Mouse (Mus musculus) lung, adult 2 months (tissue): ENCODE results near the gene Dlg1.

Experiments used
- CTCF ChIP-seq: fragments of 200-500 bp; IDR thresholded peaks from 2 replicates; pipeline ENCODE4 v1.5.1; 2011; ENCODE audit warnings: mild to moderate bottlenecking, low read length, control low read depth; ENCODE audit not compliant: insufficient read depth
- POLR2A ChIP-seq: fragments of 200-500 bp; IDR thresholded peaks from 2 replicates; pipeline ENCODE4 v1.6.1; 2011; ENCODE audit warnings: low read depth, mild to moderate bottlenecking, control low read depth, low read length, borderline replicate concordance; ENCODE audit errors: extremely low read depth

DNA sequence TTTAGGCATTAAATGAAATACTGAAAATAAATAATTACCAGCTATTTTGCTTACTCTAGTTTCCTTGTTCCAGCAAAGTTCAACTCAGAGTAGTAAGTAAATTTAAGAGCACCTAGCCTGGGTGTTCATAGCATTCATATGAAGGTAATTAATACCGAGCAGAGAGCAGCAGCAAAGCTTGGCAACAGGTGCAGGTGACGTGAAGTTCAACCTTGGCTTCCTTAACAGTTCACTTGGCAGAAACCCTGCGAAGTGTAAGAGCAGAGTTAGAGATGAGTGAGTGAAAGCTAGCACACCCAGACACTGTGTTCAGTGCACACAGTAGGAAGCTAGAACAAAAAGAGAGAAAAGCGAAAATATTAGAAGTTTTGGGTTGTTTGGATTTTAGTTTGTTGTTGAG lies 167.5 kb downstream of the Dlg1 start:
- TF ChIP-seq POLR2A = no peak
- TF ChIP-seq CTCF = no peak
